Mouse (Mus musculus) stomach, embryonic 15.5 days (tissue): Measurements from ENCODE around the gene Ogdhl. TPM values are rescaled to one million over a fixed set of nuclear protein-coding genes. Genes with fewer than 3 reads are reported as not detected.

Experiments
- ATAC-seq: fragments of 200-750 bp; cut with Nextera tagmentation; 2 replicates; pipeline ENCODE4 v1.8.0; 2017; ENCODE audit warnings: low read depth, moderate number of reproducible peaks, moderate TSS enrichment; ENCODE audit not compliant: insufficient read depth, low FRiP score
- H3K27ac ChIP-seq: fragments of 300-500 bp; sonication (generic); 2 replicates; pipeline ENCODE4 v1.5.1; 2015; ENCODE audit warnings: mild to moderate bottlenecking, inconsistent platforms
- H3K27me3 ChIP-seq: fragments of 300-500 bp; sonication (generic); replicated peaks from 2 replicates; pipeline ENCODE4 v1.6.1; 2015; ENCODE audit warnings: inconsistent platforms
- H3K36me3 ChIP-seq: fragments of 300-500 bp; sonication (generic); 2 replicates; pipeline ENCODE4 v1.6.1; 2015; ENCODE audit warnings: inconsistent platforms
- H3K4me1 ChIP-seq: fragments of 300-500 bp; sonication (generic); 2 replicates; pipeline ENCODE4 v1.6.1; 2015; ENCODE audit warnings: inconsistent platforms
- H3K4me2 ChIP-seq: fragments of 300-500 bp; sonication (generic); 2 replicates; pipeline ENCODE4 v1.6.1; 2015; ENCODE audit warnings: mild to moderate bottlenecking, inconsistent platforms
- H3K4me3 ChIP-seq: fragments of 300-500 bp; sonication (generic); replicated peaks from 2 replicates; pipeline ENCODE4 v1.5.1; 2015; ENCODE audit warnings: inconsistent platforms
- H3K9ac ChIP-seq: fragments of 300-500 bp; sonication (generic); 2 replicates; pipeline ENCODE4 v1.6.1; 2015; ENCODE audit warnings: inconsistent platforms
- H3K9me3 ChIP-seq: fragments of 300-500 bp; sonication (generic); 2 replicates; pipeline ENCODE4 v1.6.1; 2016; ENCODE audit warnings: inconsistent platforms
- WGBS: fragments of 180-500 bp; shearing (Covaris S2); methylation state at CpG from one replicate; pipeline ENCODE4 v1.1.7; 2015; 5-methylcytosine and 5-hydroxymethylcytosine counted together
- polyA plus RNA-seq: library from polyadenylated mRNA; unstranded; fragments of >200 nt; fragmentation: Nextera tagmentation; extraction: Ambion mirVana; gene quantifications from 2 replicates; pipeline ENCODE4 v1.2.1, GENCODE M21; 2015

Gene Ogdhl
- 11.9 and 12.3 TPM in 2 replicates for polyA plus RNA-seq

GRCm38 (mm10) chr14:32321732-32322685, at the start of gene Ogdhl:
Gene Ogdhl (plus strand): TSS chr14:32322019.
- Histone ChIP-seq H3K4me3 (peak within 1 kb of the TSS; percentile 61), H3K4me1 (peaks cover 5% of the 10 kb centered on the region; the same call in 1 of the 2 replicates), H3K9ac (peak within 1 kb of the TSS; percentile 11; the same call in 1 of the 2 replicates), H3K36me3 (no peaks in the 10 kb centered on the region), H3K27ac (no peak within 1 kb of the TSS), H3K27me3 (no peaks in the 10 kb centered on the region), H3K9me3 (no peaks in the 10 kb centered on the region), H3K4me2 (peak within 1 kb of the TSS; percentile 84)
- 3% methylated on average over 50 of the region's 50 CpGs for WGBS
- ATAC-seq: peak; percentile 80

GRCm38 (mm10) chr14:32301622-32302021, 20.2 kb upstream of the Ogdhl start:
- Histone ChIP-seq H3K4me3 (no peak overlapping the region), H3K4me1 (no peaks in the 10 kb centered on the region), H3K27ac (no peak overlapping the region), H3K27me3 (no peaks in the 10 kb centered on the region), H3K9me3 (no peaks in the 10 kb centered on the region), H3K9ac (no peak overlapping the region), H3K36me3 (peaks cover 6% of the 10 kb centered on the region; the same call in 1 of the 2 replicates), H3K4me2 (no peak overlapping the region)
- WGBS: 78% methylated on average over 12 of the region's 12 CpGs
- ATAC-seq: no peak

- no peak overlapping the region for H3K9ac ChIP-seq
- H3K27ac ChIP-seq: no peak overlapping the region
- H3K4me3 ChIP-seq: no peak overlapping the region
- peaks cover 6% of the 10 kb centered on the region; the same call in 1 of the 2 replicates for H3K36me3 ChIP-seq
- ATAC-seq: no peak
- H3K9me3 ChIP-seq: no peaks in the 10 kb centered on the region
- 52% methylated on average over 7 of the region's 7 CpGs for WGBS
- no peaks in the 10 kb centered on the region for H3K4me1 ChIP-seq
- H3K27me3 ChIP-seq: no peaks in the 10 kb centered on the region
- no peak overlapping the region for H3K4me2 ChIP-seq
These were observed 19.4 kb upstream of the Ogdhl start for GRCm38 (mm10) chr14:32302423-32302822.

- Histone ChIP-seq H3K36me3 (no peaks in the 10 kb centered on the region), H3K4me1 (no peaks in the 10 kb centered on the region), H3K27me3 (no peaks in the 10 kb centered on the region), H3K9ac (no peak overlapping the region), H3K27ac (no peak overlapping the region), H3K9me3 (no peaks in the 10 kb centered on the region), H3K4me2 (no peak overlapping the region), H3K4me3 (no peak overlapping the region)
- ATAC-seq: no peak
- 81% methylated on average over 8 of the region's 8 CpGs for WGBS
These were observed 16.9 kb upstream of the Ogdhl start for GRCm38 (mm10) chr14:32304921-32305320.

- ATAC-seq: no peak
- Histone ChIP-seq H3K9me3 (no peaks in the 10 kb centered on the region), H3K9ac (no peak overlapping the region)
These were observed 11.9 kb upstream of the Ogdhl start for GRCm38 (mm10) chr14:32309876-32310275.

GRCm38 (mm10) chr14:32311381-32312035, 10.3 kb upstream of the Ogdhl start:
- WGBS: 89% methylated on average over 2 of the region's 2 CpGs

More at GRCm38 (mm10) chr14:32309876-32310275, 11.9 kb upstream of the Ogdhl start:
- Histone ChIP-seq H3K27me3 (no peaks in the 10 kb centered on the region), H3K4me3 (no peak overlapping the region), H3K4me1 (no peaks in the 10 kb centered on the region), H3K4me2 (no peak overlapping the region), H3K36me3 (no peaks in the 10 kb centered on the region), H3K27ac (no peak overlapping the region)
- WGBS: 44% methylated on average over 8 of the region's 8 CpGs

GRCm38 (mm10) chr14:32317822-32318221, 4.0 kb upstream of the Ogdhl start:
- Histone ChIP-seq H3K9ac (no peak overlapping the region), H3K27me3 (no peaks in the 10 kb centered on the region), H3K27ac (no peak overlapping the region), H3K4me3 (no peak overlapping the region), H3K4me2 (no peak overlapping the region), H3K9me3 (no peaks in the 10 kb centered on the region), H3K4me1 (peaks cover 5% of the 10 kb centered on the region; the same call in 1 of the 2 replicates), H3K36me3 (no peaks in the 10 kb centered on the region)
- ATAC-seq: no peak
- 9% methylated on average over 4 of the region's 4 CpGs for whole genome bisulfite sequencing

More at GRCm38 (mm10) chr14:32311381-32312035, 10.3 kb upstream of the Ogdhl start:
- Histone ChIP-seq H3K4me1 (no peaks in the 10 kb centered on the region), H3K36me3 (no peaks in the 10 kb centered on the region), H3K9me3 (no peaks in the 10 kb centered on the region), H3K27me3 (no peaks in the 10 kb centered on the region), H3K4me2 (no peak overlapping the region), H3K27ac (no peak overlapping the region), H3K4me3 (no peak overlapping the region), H3K9ac (no peak overlapping the region)
- no peak for ATAC-seq

- no peaks in the 10 kb centered on the region for H3K36me3 ChIP-seq
- H3K9me3 ChIP-seq: no peaks in the 10 kb centered on the region
- no peak overlapping the region for H3K27ac ChIP-seq
- no peak for ATAC-seq
- no peak overlapping the region for H3K4me2 ChIP-seq
- no peaks in the 10 kb centered on the region for H3K27me3 ChIP-seq
- no peak overlapping the region for H3K4me3 ChIP-seq
- peaks cover 5% of the 10 kb centered on the region; the same call in 1 of the 2 replicates for H3K4me1 ChIP-seq
- no peak overlapping the region for H3K9ac ChIP-seq
- 86% methylated on average over 5 of the region's 5 CpGs for whole genome bisulfite sequencing
These were observed 1.4 kb downstream of the Ogdhl start for GRCm38 (mm10) chr14:32323221-32323620.

- Histone ChIP-seq H3K36me3 (no peaks in the 10 kb centered on the region), H3K27me3 (no peaks in the 10 kb centered on the region), H3K9me3 (no peaks in the 10 kb centered on the region), H3K9ac (no peak overlapping the region), H3K4me1 (peaks cover 2% of the 10 kb centered on the region; the same call in 1 of the 2 replicates), H3K4me3 (no peak overlapping the region), H3K27ac (no peak overlapping the region), H3K4me2 (no peak overlapping the region)
- no peak for ATAC-seq
- WGBS: 82% methylated on average over 9 of the region's 9 CpGs
These were observed 5.5 kb downstream of the Ogdhl start for GRCm38 (mm10) chr14:32327366-32327765.

- Histone ChIP-seq H3K4me3 (no peak overlapping the region), H3K27me3 (no peaks in the 10 kb centered on the region), H3K4me2 (no peak overlapping the region), H3K36me3 (0 out of 2 replicates have a peak, but pooled peaks cover 3% of the 10 kb centered on the region), H3K9me3 (no peaks in the 10 kb centered on the region), H3K9ac (no peak overlapping the region), H3K27ac (no peak overlapping the region), H3K4me1 (no peaks in the 10 kb centered on the region)
- ATAC-seq: no peak
- WGBS: 81% methylated on average over 20 of the region's 20 CpGs
These were observed 11.0 kb downstream of the Ogdhl start for GRCm38 (mm10) chr14:32332515-32333445.

- 76% methylated on average over 6 of the region's 6 CpGs for WGBS
- Histone ChIP-seq H3K9ac (no peak overlapping the region), H3K36me3 (0 out of 2 replicates have a peak, but pooled peaks cover 3% of the 10 kb centered on the region), H3K27me3 (no peaks in the 10 kb centered on the region), H3K4me1 (no peaks in the 10 kb centered on the region), H3K27ac (no peak overlapping the region), H3K4me3 (no peak overlapping the region), H3K4me2 (no peak overlapping the region), H3K9me3 (no peaks in the 10 kb centered on the region)
- no peak for ATAC-seq
These were observed 14.2 kb downstream of the Ogdhl start for GRCm38 (mm10) chr14:32336021-32336420.
